Mouse (Mus musculus) forebrain, postnatal 0 days (tissue): ENCODE measurements around the gene Sike1. TPM values are rescaled to one million over a fixed set of nuclear protein-coding genes. Genes with fewer than 3 reads are reported as not detected.

Experiments used
- ATAC-seq: fragments of 200-750 bp; cut with Nextera tagmentation; 2 replicates; pipeline ENCODE4 v1.8.0; 2017; ENCODE audit warnings: mild to moderate bottlenecking, moderate library complexity
- DNase-seq: peaks from one replicate; pipeline ENCODE4 v3.0.0-alpha.2; 2015
- H3K27ac ChIP-seq: fragments of 300-500 bp; sonication (generic); 2 replicates; pipeline ENCODE4 v1.5.1; 2014; ENCODE audit warnings: low read depth, mild to moderate bottlenecking, antibody characterized with exemption, low read length, moderate library complexity, mixed read lengths
- H3K27me3 ChIP-seq: fragments of 300-500 bp; sonication (generic); 2 replicates; pipeline ENCODE4 v1.6.1; 2014; ENCODE audit warnings: mild to moderate bottlenecking, low read length, mixed read lengths; ENCODE audit not compliant: insufficient read depth
- H3K36me3 ChIP-seq: fragments of 300-500 bp; sonication (generic); 2 replicates; pipeline ENCODE4 v1.6.1; 2014; ENCODE audit warnings: mild to moderate bottlenecking, moderate library complexity; ENCODE audit not compliant: insufficient read depth
- H3K4me1 ChIP-seq: fragments of 300-500 bp; sonication (generic); 2 replicates; pipeline ENCODE4 v1.6.1; 2014; ENCODE audit warnings: antibody characterized with exemption; ENCODE audit not compliant: insufficient read depth
- H3K4me2 ChIP-seq: fragments of 300-500 bp; sonication (generic); 2 replicates; pipeline ENCODE4 v1.6.1; 2014; ENCODE audit warnings: low read depth, mild to moderate bottlenecking, moderate library complexity
- H3K4me3 ChIP-seq: fragments of 300-500 bp; sonication (generic); 2 replicates; pipeline ENCODE4 v1.5.1; 2014; ENCODE audit warnings: low read depth, low read length, mixed read lengths
- H3K9ac ChIP-seq: fragments of 300-500 bp; sonication (generic); 2 replicates; pipeline ENCODE4 v1.6.1; 2014; ENCODE audit warnings: mild to moderate bottlenecking
- H3K9me3 ChIP-seq: fragments of 300-500 bp; sonication (generic); 2 replicates; pipeline ENCODE4 v1.6.1; 2016; ENCODE audit warnings: low read length
- CTCF ChIP-seq: sonication (generic); IDR thresholded peaks from 2 replicates; pipeline ENCODE4 v1.5.1; 2016; ENCODE audit warnings: antibody characterized with exemption, control low read depth, low read depth
- WGBS: fragments of 180-500 bp; shearing (Covaris S2); extraction: QIAGEN DNeasy Blood & Tissue Kit; methylation state at CpG from one replicate; pipeline ENCODE4 v1.1.7; 2014; 5-methylcytosine and 5-hydroxymethylcytosine counted together
- polyA plus RNA-seq: library from polyadenylated mRNA; unstranded; fragments of >200 nt; fragmentation: Nextera tagmentation; extraction: Ambion mirVana; gene quantifications from 2 replicates; pipeline ENCODE4 v1.2.1, GENCODE M21; 2015
- total RNA-seq: library from RNA; depleted of rRNA; stranded (reverse); fragments of >200 nt; gene quantifications from 2 replicates; pipeline ENCODE4 v1.2.3, GENCODE M21; 2014

Sike1 gene
- total and polyA plus RNA-seq, 2 experiments from 2014 or later, result 29.6 to 48.2 TPM

DNA sequence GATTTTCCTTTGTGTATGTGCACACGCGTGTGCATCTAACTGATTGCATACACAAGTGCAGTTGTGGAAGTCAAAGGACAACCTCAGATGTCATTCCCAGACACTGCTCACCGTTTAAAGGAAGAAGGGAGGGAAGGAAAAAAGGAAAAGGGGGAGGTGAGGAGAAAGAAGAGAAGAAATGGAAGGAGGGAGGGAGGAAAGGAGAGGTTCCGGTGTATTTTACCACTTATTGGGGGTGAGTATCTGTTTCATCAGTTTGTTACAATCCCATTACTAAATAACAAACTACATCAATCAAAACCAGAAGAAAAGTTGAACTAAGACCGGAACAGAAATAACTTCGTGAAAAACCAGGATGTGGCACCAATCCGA, 289 bp upstream of the Sike1 start:
- Histone ChIP-seq H3K4me1 (peaks cover 4% of the 10 kb centered on the region; the same call in 1 of the 2 replicates), H3K27me3 (no peaks in the 10 kb centered on the region), H3K4me3 (peak overlapping the region; percentile 78), H3K9ac (peak overlapping the region; percentile 94), H3K27ac (peak overlapping the region; percentile 89), H3K9me3 (no peaks in the 10 kb centered on the region), H3K4me2 (peak overlapping the region; percentile 52), H3K36me3 (peaks cover 23% of the 10 kb centered on the region)
- ATAC-seq (peak; percentile 28), DNase-seq (no peak)
- 43% methylated on average over 7 of the region's 7 CpGs for WGBS
- TF ChIP-seq CTCF, result no peak

DNA sequence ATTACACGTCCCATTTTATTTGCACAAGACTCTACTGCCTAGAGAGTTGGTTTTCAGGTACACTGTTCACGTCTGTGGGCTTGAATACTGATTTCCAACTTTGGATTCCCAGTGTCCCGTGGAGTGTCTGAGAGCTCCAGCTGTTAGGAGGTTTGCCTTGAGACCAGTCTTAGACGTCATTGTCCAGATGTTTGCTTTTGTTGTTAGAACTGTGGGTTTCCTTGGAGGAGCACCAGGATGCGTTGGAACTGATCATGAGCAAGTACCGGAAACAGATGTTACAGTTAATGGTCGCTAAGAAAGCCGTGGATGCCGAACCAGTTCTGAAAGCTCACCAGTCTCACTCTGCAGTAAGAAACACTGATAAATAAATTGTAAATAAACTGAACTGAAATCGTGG, 1.5 kb downstream of the Sike1 start:
- no peak overlapping the region for H3K4me3 ChIP-seq
- DNase-seq (no peak), ATAC-seq (no peak)
- no peak overlapping the region for H3K9ac ChIP-seq
- no peak for TF ChIP-seq CTCF
- no peak overlapping the region for H3K27ac ChIP-seq
- H3K27me3 ChIP-seq, result no peaks in the 10 kb centered on the region
- no peak overlapping the region for H3K4me2 ChIP-seq
- peaks cover 4% of the 10 kb centered on the region; the same call in 1 of the 2 replicates for H3K4me1 ChIP-seq
- WGBS, result 83% methylated on average over 10 of the region's 10 CpGs
- peaks cover 36% of the 10 kb centered on the region for H3K36me3 ChIP-seq
- no peaks in the 10 kb centered on the region for H3K9me3 ChIP-seq

DNA sequence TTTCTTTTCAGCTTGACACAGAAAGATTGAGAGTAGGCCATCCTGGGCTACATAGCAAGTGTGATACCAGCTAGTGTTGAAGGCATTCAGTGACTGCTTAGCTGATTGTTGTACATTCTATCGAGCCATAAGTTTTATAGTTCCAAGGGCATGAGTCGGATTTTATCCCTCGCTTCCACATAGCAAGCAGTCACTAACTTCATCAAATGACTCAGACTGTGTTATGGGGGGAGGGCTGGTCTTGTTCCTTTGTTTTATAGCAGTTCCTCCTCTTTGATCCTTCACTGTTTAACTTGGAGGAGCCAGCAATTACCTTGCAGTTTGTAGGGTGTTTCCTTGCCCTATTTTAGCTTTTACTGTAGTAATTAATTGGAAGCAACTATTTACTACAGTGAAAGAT, 2.1 kb downstream of the Sike1 start:
- DNase-seq (no peak), ATAC-seq (no peak)
- 88% methylated on average over 3 of the region's 3 CpGs for WGBS
- no peak overlapping the region for H3K27ac ChIP-seq
- H3K27me3 ChIP-seq, result no peaks in the 10 kb centered on the region
- TF ChIP-seq CTCF, result no peak
- peaks cover 4% of the 10 kb centered on the region; the same call in 1 of the 2 replicates for H3K4me1 ChIP-seq
- H3K9me3 ChIP-seq, result no peaks in the 10 kb centered on the region
- H3K9ac ChIP-seq, result no peak overlapping the region
- peaks cover 41% of the 10 kb centered on the region for H3K36me3 ChIP-seq
- H3K4me2 ChIP-seq, result no peak overlapping the region
- H3K4me3 ChIP-seq, result no peak overlapping the region

DNA sequence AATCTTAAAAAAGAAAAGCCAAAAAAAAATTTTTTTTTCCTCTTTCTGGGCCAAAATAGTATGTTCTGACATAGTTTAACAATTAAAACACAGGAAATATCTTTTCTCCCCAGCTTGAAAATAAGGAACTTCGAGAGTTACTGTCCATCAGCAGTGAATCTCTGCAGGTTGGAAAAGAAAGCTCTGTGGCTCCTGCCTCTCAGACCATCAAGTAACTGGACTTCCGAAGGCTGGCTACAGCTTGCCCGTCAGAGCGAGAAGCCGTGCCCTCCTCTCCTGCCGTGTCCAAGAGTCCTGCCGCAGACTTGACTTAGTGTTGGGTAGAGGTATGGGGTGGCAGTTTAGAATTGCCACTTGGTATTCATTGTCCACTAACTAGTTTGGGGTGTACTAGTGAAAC, 6.1 kb downstream of the Sike1 start:
- Histone ChIP-seq H3K27ac (no peak overlapping the region), H3K4me3 (no peak overlapping the region), H3K27me3 (no peaks in the 10 kb centered on the region), H3K9me3 (no peaks in the 10 kb centered on the region), H3K36me3 (peaks cover 56% of the 10 kb centered on the region), H3K9ac (no peak overlapping the region), H3K4me1 (no peaks in the 10 kb centered on the region), H3K4me2 (no peak overlapping the region)
- WGBS, result 96% methylated on average over 7 of the region's 7 CpGs
- ATAC-seq, result no peak
- no peak for DNase-seq
- TF ChIP-seq CTCF, result no peak

DNA sequence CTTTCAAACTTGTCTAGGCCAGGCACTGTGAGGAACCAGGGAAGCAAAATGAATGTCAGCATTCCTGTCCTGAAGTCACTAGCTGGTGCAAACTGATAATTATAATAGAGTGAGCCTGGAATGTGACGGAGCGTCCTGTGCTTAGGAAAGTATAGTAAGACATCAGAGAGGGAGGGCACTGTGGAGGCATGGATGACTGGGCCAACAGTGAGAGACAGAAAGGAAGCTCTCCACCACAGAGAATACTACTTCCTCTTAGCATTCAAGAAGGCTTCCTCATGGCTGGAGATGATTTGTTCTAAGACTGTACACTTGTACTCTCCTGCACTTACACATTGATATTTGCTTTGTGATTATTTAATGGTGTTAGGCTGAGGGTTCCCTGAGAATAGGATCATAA, 21.8 kb downstream of the Sike1 start:
- no peak overlapping the region for H3K9ac ChIP-seq
- ATAC-seq, result no peak
- no peak overlapping the region for H3K4me3 ChIP-seq
- H3K9me3 ChIP-seq, result no peaks in the 10 kb centered on the region
- no peak for TF ChIP-seq CTCF
- no peak overlapping the region for H3K27ac ChIP-seq
- 75% methylated on average over 2 of the region's 2 CpGs for WGBS
- H3K36me3 ChIP-seq, result no peaks in the 10 kb centered on the region
- peaks cover 5% of the 10 kb centered on the region for H3K4me1 ChIP-seq
- no peak overlapping the region for H3K4me2 ChIP-seq
- H3K27me3 ChIP-seq, result no peaks in the 10 kb centered on the region
- DNase-seq, result no peak

DNA sequence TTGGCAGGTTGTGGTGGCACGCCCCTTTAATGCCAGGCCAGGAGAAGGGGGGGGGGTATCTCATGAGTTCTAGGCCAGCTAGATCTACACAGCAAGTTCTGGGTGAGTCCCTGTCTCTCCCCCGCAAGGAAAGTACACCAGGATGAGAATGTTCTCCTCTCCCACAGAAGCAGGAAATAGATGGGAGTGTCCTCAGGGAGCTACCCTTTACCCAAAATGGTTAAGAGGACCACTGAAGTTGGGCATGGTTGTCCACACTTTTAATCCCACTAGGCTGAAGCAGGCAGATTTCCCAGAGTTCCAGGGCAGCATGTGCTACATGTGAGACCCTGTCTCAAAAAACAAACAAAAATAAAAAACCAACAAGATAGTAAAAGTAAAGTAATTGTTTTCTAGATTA, 24.0 kb downstream of the Sike1 start:
- peak overlapping the region; percentile 90; the same call in 1 of the 2 replicates for H3K4me3 ChIP-seq
- H3K9me3 ChIP-seq, result no peaks in the 10 kb centered on the region
- no peaks in the 10 kb centered on the region for H3K36me3 ChIP-seq
- H3K4me2 ChIP-seq, result peak overlapping the region; percentile 46; the same call in 1 of the 2 replicates
- H3K27ac ChIP-seq, result peak overlapping the region; percentile 98; the same call in 1 of the 2 replicates
- WGBS, result 92% methylated on average over 2 of the region's 2 CpGs
- H3K27me3 ChIP-seq, result no peaks in the 10 kb centered on the region
- ATAC-seq, result no peak
- peaks cover 8% of the 10 kb centered on the region for H3K4me1 ChIP-seq
- TF ChIP-seq CTCF, result no peak
- DNase-seq, result no peak
- H3K9ac ChIP-seq, result no peak overlapping the region

DNA sequence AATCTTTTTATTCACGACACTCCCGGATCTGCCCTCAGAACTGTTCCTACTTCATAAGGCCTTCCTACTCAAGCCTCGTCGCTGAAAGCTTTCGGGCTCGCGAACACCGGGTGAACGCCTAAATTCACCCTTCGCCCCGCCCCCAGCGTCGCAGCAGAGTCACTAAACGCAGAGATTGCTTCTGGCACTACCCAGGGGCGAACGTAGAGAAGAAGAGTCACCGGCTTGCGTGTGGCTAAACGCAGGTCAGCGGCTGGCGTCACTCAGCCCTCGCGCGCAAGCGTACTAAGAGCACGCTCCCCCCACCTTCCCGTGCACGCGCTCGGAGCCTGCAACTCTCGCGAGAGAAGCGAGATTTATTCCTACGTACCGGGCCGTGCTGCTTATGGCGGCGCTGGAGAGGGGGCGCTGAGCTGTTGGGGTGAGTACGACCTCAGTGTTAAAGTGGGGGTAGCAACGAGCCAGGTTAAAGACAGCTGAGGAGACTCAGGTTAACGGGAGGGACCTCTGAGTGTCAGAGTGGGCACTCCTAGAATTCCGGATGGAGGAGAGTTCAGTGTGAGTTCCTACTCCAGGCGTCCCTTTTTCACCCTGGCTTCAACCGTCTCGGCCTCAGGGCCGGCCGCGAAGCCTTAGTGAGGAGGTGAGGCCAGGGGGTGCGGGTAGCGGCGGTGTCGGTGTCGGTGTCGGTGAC, 24.9 kb downstream of the Sike1 start, which contains the start of gene Csde1:
Gene Csde1 (plus strand): TSS at position 178 of the 694 bp plus-strand sequence.
- DNase-seq (peak; percentile 99), ATAC-seq (peak; percentile 95)
- WGBS, result under 1% methylated on average over 55 of the region's 55 CpGs
- Histone ChIP-seq H3K27me3 (no peaks in the 10 kb centered on the region), H3K9me3 (no peaks in the 10 kb centered on the region), H3K4me1 (peaks cover 8% of the 10 kb centered on the region), H3K36me3 (no peaks in the 10 kb centered on the region), H3K9ac (peak within 1 kb of the TSS; percentile 97), H3K27ac (peak within 1 kb of the TSS; percentile 98), H3K4me3 (peak within 1 kb of the TSS; percentile 90), H3K4me2 (peak within 1 kb of the TSS; percentile 64)
- peak; percentile 53; the same call in 1 of the 2 replicates for TF ChIP-seq CTCF
